Mouse (Mus musculus) heart, postnatal 36 days (tissue): ENCODE results near the gene Rnf144a. TPM values are rescaled to one million over a fixed set of nuclear protein-coding genes. Genes with fewer than 3 reads are reported as not detected.

Source experiments
- DNase-seq, 2 experiments: peaks; one replicate each; pipeline ENCODE4 v3.0.0; 2021 to 2022
- intact Hi-C: fragments of 180-260 bp; cut with DNase I; formaldehyde crosslinking; loops from one replicate; pipeline ENCODE4 v1.15.1; 2025
- total RNA-seq, 2 experiments: library from RNA; stranded (reverse); gene quantifications; 2 replicates each; pipeline ENCODE4 v1.2.3; 2021

Rnf144a gene
- total RNA-seq, 2 experiments from 2014 or later = 13.4 to 23.5 TPM

- DNase-seq = no peak
- intact Hi-C loops = no loop called here
Measured at GRCm38 (mm10) chr12:26377691-26378090, 37.4 kb downstream of the Rnf144a start.

- DNase-seq = no peak
- intact Hi-C loops = no loop called here
Measured at GRCm38 (mm10) chr12:26376541-26377323, 38.3 kb downstream of the Rnf144a start.

- DNase-seq = no peak
- intact Hi-C loops = no loop called here
Measured at GRCm38 (mm10) chr12:26373721-26374120, 41.3 kb downstream of the Rnf144a start.

DNA sequence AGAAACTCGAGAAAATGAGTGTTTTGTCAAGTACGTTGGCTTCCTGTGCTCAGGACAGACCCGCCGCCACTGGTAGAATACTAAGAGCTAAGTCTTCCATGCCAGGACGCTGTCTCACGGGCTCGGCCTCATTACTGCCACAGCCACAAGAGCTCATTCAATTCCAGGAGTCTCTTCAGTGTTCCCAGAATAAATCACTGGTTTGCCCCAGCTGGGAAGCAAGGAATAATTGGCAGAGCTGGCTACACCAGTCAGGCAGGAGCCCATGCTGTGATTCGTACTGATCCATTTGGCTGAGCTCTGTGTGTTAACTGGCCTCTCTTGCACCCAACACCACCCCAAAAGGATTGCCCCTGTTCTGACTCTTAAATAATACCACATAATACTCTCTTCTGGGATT is 45.0 kb downstream of the Rnf144a start:
- no peak for DNase-seq
- intact Hi-C loops = no loop called here

- DNase-seq = peak; percentile 52 to 53
Measured at GRCm38 (mm10) chr12:26367361-26367760, 47.7 kb downstream of the Rnf144a start.

DNA sequence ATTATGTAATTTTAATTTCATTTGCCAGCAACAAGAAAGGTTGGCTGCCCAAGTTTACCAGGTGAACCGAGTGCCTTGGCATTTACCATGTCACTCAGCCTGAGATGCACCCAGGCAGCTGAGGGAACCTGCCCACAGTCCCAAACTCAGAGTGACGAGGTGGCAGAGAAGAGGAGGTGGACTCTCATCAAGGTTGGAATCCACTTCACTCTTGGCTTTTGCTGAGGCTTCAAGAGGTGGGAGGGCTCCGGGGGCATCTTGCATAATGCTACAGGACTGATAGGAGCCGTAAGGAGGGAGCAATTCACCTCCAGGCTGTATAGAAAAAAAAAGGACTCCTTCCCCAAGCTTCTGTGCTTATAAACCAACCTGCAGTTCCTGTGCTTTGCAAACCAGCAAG is 48.7 kb downstream of the Rnf144a start:
- no peak for DNase-seq
- intact Hi-C loops = loop anchor here (2.0 kb wide), 1 partner anchor 48 kb away; the partner anchor contains the start of gene Rnf144a

More at GRCm38 (mm10) chr12:26367361-26367760, 47.7 kb downstream of the Rnf144a start:
- intact Hi-C loops = loop anchor here (2.0 kb wide), 1 partner anchor 47 kb away; the partner anchor contains the start of gene Rnf144a

DNA sequence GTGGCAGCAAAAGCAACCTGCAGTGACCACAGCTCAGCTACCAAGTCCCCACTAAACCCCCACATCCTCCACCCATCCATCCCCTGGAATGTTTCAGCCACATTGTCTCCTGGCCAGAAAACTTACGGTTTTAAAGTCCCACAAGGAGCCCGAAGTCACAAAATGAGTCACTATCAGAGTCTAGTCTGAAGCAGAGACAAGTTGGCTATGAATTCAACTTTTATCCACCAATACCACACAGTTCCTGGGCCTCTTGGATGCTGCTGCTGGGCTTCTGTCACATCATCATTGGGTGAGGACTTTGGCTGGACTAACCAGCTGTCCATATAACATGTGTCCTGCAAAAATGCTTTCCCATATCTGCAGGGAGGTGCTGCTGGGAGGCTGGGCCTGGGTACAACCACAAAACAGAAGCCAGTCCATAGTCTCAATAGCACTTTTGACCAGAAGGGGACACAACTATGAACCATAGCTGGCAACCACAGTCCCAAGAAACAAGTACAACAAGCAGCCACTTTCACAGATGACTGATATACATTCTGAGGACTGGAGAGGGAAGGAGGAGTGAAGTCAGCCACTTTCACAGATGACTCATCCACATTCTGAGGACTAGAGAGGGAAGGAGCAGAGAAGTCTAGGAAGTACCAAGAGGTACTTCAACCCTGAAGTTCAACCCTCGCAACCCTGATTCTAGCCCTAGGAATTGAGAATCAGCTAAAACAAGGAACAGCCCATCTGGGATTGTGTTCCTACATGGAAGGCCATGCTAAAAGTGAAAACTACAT is 49.3 kb downstream of the Rnf144a start:
- intact Hi-C loops = loop anchor here (2.0 kb wide), 1 partner anchor 49 kb away; the partner anchor contains the start of gene Rnf144a
- no peak for DNase-seq

- intact Hi-C loops = no loop called here
- DNase-seq = no peak
Measured at GRCm38 (mm10) chr12:26364822-26365221, 50.2 kb downstream of the Rnf144a start.

DNA sequence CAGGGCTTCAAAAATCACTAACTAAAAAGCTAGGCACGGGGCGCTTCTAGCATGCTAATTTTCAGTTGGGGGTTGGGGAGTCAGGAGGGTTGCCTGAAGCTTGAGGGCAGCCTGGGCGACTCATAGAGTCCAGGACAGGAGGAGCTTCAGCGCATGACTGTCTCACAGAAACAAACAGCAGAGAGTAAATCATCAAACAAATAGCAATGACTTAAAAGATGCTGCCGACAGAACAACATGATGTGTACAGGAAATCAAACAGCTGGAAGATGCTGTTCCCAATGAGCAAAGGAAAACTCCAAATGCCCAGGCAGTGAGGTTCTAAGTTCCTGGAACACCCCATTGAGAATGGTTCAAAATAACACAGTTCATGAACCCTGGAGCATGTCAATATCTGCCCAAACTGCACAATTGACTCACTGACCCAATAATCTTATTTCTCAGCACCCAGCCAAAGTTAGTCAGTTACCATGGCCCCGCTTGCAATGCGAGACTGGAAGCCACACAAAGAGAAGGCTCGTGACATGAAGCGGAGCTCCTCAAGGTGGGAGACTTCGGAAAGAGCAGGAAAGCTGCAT is 54.0 kb downstream of the Rnf144a start:
- no peak for DNase-seq
- intact Hi-C loops = no loop called here

DNA sequence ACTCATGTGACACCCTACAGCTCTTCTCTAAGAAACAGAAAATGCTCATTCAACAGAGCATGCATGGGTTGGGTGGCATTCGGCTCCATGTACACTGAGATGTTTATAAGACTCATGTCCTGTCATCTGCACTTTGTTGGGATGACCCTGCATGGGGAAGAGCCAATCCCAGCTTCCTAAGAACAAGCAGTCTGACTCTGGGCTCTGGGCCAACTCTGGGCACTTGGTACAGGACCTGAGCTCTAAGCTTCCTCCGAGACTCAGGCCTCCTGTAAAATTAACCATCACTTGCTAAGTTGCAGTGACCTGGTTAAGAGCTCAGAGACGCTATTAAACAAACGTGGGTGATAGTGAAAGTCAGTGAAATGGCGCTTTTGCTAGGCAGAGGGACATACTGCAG is 55.2 kb downstream of the Rnf144a start:
- intact Hi-C loops = loop anchor here (5.0 kb wide), 1 partner anchor 43 kb away; no protein-coding TSS in a partner anchor
- no peak for DNase-seq

DNA sequence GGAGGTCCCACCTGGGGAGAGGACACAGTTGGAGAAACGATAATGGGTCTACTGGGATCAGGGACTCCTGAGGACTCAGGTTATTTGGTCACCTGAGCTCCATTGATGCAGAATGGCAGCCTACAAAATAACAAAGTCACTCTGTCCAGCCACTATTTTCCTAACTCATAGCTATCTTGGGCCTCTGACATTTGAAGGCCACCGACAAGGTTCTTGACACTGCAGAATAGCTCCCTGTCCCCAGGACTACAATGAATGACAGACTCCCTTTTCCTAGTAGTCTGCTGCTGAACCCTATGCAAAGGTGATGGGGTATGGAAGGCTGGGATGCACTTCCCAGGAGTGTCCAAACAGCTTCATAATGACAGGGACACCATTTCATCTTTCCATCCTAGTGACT is 55.8 kb downstream of the Rnf144a start:
- intact Hi-C loops = loop anchor here (5.0 kb wide), 1 partner anchor 42 kb away; no protein-coding TSS in a partner anchor
- DNase-seq = no peak

GRCm38 (mm10) chr12:26357246-26357645 is 57.8 kb downstream of the Rnf144a start:
- no peak for DNase-seq
- intact Hi-C loops = loop anchor here (2.0 to 5.0 kb wide), 3 partner anchors 26 to 58 kb away; partner anchors contain the start of gene Rnf144a

DNA sequence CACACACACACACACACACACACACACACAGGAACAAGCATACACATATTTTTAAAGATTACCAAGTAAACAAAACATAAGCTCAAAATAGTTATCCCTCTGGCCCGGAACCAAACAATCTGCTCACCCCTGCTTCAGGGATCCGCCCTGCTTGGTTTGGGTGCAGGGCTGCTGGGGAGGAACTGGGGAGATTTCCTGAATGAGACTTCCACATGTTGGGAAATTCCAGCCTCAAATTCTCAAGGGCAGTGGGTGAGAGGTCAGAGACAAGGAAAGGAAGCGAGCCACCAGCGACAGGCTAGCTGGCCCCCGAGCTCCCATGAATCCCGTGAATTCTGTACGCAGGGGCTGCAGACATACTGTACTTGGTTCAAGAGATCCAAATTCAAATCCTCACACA is 58.9 kb downstream of the Rnf144a start:
- peak; percentile 60 to 63 for DNase-seq
- intact Hi-C loops = loop anchor here (1.0 to 5.0 kb wide), 4 partner anchors 25 to 59 kb away; partner anchors contain the start of gene Rnf144a

DNA sequence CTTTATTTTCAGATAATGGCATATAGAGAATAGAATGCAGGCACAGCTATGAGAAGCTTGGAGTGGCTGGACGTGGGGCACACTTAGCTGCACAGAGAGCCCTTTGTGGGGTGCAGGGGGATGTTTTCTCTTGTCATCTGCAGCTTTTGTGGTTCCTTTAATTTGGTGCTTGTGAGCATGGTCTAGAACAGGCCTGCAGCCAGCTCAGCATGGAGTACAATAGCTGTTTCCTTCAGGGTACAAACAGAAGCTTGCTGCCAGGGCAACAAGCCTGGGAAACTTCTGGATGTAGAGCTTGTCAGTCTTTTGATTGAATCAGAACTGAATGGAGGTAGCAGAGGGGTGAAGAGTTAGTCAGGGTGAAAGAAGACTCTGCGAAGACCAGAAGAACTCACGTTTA is 63.7 kb downstream of the Rnf144a start:
- DNase-seq = no peak
- intact Hi-C loops = no loop called here

GRCm38 (mm10) chr12:26344408-26344807 is 70.6 kb downstream of the Rnf144a start:
- intact Hi-C loops = no loop called here
- DNase-seq = no peak

DNA sequence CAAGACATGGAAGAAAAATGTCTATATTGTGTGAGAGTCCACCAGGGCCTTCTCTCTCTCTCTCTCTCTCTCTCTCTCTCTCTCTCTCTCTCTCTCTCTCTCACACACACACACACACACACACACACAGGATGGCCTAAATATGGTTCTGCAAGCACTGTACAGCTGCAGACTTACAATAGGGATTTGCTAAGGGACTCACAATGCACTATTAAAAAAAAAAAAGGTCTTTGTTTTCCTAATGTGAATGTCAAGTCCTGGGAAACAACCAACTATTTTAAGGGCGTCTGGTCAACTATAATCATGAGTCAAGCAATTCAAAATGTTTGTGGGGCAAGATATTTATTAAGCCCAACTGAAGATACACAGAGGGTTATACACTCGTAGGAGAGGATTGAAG is 71.9 kb downstream of the Rnf144a start:
- intact Hi-C loops = no loop called here
- DNase-seq = no peak

DNA sequence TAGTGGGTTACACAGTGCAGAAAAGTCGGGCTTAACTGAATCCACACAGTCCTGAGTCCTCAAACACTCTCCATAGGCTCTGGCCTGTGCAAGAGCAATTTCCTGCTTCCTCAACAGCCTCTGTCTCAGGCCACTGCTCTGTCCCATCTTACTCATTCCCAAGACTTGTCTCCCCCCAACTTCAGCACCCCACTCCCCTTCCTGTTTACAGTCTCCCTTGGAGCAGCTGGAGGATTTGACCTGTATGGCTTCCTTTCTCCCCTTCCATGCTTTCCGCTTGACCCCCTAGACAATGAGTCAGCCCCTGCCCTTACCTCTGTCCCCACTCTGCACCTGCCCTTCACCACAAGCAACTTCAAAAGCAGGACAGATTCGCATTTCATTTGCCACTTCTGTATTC is 72.4 kb downstream of the Rnf144a start:
- intact Hi-C loops = no loop called here
- DNase-seq = no peak

GRCm38 (mm10) chr12:26342086-26342485 is 73.0 kb downstream of the Rnf144a start:
- DNase-seq = no peak
- intact Hi-C loops = no loop called here

GRCm38 (mm10) chr12:26340621-26341020 is 74.4 kb downstream of the Rnf144a start:
- DNase-seq = no peak
- intact Hi-C loops = no loop called here

DNA sequence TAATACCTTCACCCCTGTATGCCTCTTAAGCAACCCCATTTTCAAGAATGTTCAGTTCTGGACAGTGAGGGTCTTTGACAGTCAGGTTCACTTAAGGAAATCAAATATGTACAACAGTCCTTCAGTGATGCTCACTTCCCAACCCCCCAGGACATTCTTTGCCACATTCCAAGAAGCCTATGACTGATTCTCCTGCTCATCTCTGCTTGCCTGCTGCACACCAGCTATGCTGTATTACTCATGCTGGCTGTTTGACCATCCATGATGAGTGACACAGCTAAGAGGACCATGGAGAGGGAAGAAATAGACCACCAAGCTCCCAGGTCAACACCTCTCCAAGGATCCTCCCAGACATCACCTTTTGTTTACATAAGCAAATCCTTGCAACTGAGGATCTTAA is 75.2 kb downstream of the Rnf144a start:
- no peak for DNase-seq
- intact Hi-C loops = no loop called here

GRCm38 (mm10) chr12:26339181-26339580 is 75.9 kb downstream of the Rnf144a start:
- intact Hi-C loops = no loop called here

More at GRCm38 (mm10) chr12:26339181-26339580, 75.9 kb downstream of the Rnf144a start:
- DNase-seq = no peak
